Mouse (Mus musculus) frontal cortex, adult 2 months (tissue): ENCODE data around the gene Taf7l. TPM values are rescaled to one million over a fixed set of nuclear protein-coding genes. Genes with fewer than 3 reads are reported as not detected.

Experiments used
- DNase-seq, 2 experiments: peaks; one replicate each; pipeline ENCODE4 v3.0.0; 2022; ENCODE audit warnings: low spot score in 1 of 2; ENCODE audit errors: extremely low spot score in 1 of 2
- polyA plus RNA-seq: library from polyadenylated mRNA; depleted of rRNA; stranded (reverse); fragments of >200 nt; gene quantifications from 2 replicates; pipeline ENCODE4 v1.2.3, GENCODE M21; 2012; rRNA removed

Taf7l gene
- 0.11 and 0.46 TPM in 2 replicates for polyA plus RNA-seq

DNA sequence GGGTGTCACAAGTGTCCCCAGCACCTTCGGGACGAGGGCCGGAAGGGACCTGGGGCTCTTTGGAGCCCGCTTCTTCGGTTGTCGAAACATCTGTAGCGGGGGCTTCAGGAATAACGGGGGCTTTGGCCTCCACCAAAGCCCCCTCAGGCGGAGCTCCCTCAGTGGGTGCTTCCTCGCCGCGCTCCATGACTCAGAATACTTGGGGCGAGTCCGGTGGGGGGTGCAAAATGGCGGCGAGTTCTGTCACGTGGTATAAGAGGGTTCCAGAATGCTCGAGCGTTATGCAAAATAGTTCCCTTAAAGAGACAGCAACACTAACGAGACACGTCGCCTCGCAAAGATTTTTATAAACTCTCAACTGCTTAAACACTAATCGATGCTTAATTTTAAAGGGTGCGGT is at the start of gene Taf7l:
TSS of gene Taf7l (minus strand) at position 201 of the 400 bp plus-strand sequence.
- no peak for DNase-seq

DNA sequence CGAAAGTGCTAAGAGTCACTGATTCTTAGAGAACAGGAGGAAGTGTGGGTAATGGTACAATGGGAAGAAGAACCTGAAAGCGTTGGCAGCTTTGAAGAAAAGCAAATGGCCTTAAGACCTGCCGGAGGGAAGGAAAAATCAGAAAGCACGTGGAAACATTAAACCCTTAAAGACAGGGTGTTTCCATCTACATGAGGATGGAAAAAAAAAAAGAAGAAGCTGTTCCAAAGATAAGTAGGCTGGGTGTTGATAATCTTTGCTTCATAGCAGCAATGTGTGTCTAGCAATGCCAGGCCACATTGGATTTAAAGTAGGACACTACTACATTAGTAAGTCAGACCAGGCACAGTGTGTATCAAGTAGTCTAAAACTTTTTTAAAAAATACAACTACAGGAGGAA is 49.0 kb upstream of the Taf7l start:
- DNase-seq = no peak

DNA sequence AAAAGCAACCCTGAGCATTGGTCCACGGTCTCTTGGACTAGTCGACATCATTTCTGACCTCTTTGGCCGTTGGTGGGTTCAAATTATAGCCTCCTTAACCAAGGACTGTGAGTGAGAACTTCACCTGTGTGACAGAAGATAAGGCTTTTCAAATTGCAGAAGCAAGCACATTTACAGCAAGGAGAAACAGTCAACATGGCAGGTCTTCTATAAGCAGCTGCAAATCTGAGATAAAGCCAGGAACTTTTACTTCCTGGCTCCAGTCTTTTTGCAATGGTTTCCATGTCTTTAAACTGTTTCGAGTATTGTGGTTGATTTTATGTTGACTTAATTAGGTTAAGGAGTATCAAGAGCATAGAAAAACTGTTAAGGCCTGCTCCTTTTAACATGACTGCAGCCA is 47.5 kb upstream of the Taf7l start:
- no peak for DNase-seq

DNA sequence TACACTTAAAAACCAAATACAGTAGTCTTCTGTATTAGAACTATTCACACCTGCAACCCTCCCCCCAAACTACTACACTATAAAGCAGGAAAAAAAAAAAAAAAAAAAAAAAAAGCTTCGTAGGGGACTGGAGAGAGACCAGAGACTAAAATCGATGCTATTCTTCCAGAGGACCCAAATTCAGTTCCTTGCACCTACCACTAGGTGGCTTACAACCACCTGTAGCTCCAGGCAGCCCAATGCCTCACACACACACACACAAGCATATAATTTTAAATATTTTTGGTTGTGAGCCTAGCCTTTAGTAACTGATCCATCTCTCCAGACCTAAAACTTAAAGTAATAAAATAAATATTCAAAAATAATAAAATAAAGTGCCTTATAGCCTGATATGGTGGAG is 33.2 kb upstream of the Taf7l start:
- DNase-seq = no peak

DNA sequence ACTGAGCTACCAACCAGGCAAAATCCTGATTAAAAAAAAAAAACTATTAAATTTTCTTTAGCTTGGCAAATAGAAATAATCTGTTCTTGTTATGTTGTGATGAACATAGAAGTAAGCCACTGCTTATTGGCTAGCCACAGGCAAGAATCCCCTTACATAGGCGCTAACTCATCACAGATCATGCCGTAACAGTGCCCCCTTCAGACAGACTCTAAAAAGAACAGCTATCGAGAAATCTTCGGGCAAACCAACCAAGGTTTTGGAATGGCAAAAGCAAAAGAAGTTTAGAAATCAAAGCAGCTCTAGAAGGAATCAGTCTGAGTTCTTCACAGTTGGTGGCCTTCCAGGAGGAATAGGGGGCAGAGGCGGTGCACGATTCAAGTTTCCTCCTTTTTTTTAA is 31.7 kb upstream of the Taf7l start:
- DNase-seq = no peak

DNA sequence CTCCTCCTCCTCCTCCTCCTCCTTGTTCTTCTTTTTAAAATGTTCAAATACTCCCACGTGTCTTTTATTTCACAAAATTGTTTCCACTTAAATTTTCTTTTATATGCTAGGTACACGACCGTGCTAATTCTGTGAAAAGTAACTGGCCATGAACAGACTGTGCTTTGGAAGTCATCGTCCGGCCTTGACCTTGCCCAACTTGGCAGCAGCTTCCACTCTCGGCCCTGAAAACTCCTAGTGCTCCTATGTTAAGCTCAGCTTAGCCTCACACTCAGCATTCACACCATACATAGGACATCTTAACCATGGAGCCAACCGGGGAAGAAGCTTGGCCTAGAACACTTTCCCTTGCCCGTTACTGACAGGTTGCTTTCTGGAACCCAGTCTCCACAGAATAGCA is 24.4 kb upstream of the Taf7l start:
- no peak for DNase-seq

DNA sequence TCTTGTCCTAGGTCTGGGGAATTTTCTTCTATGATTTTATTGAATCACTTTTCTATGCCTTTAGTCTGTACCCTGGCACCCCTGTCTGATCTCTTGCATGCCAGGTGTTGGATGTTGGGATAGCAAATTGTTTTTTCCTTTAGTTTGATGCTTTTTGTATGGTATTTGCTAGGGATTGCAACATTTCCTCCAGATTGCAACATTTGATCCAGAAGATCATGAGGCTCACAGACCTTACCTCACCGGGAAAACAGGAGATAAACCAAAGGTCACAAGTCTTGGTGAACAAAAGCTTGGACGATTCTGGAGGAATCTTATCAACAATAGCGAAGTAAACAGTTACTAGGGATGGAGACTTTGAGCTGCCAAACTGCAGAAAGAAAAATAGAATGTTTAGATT is 5.4 kb upstream of the Taf7l start:
- DNase-seq = no peak

DNA sequence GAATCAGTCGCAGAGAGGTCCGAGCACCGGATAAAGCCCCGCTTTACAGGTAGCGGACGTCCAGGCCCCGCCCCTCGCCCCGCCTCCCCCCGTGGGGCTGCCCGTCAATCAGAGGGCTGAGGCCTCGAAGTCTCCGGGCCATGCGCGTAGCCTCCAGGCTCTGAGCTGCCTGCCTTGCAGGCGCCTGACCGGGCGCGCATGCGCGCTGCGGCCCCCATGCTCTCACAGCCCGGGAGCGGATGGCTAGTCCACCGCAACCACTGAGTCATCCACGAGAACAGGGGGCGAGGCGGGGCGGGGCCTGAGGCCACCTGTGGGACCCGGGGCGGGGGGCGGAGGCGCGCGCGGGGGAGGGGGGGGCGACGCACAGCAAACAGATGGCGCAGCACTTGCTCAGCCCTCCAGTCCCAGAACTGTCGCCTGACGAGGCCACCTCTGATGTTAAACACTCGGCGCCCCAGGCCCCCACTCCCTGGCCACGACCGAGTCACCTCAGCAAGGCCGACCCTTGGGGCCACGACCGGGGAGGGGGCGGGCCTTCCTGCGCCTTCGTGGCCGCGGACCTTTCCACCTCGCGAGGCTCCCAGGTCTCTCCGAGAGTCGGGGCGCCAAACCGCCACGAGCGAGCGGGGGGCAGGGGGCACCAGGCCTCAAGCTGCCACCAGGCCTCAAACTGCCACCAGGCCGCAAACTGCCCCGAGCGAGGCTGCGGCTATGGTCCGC is 1.1 kb downstream of the Taf7l start:
- DNase-seq = no peak

DNA sequence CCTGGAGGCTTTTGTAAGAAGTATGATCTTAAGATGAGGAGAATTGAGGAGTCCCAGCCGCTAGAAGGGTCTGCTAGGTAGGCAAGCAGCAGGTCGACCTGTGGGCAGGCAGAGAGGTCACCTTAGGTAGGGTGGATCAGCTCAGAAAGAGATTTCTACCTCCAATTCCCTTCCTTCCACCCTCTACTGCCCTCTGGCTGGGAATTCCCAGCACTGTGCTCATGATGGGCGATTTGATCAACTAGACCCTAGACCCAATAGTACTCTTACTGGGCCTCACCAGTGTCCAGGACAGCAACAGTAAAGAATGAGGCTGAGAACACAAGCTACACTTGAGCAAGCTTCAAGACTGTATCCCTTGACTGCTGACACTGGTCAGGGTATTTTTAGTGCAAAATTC is 49.0 kb downstream of the Taf7l start:
- no peak for DNase-seq

DNA sequence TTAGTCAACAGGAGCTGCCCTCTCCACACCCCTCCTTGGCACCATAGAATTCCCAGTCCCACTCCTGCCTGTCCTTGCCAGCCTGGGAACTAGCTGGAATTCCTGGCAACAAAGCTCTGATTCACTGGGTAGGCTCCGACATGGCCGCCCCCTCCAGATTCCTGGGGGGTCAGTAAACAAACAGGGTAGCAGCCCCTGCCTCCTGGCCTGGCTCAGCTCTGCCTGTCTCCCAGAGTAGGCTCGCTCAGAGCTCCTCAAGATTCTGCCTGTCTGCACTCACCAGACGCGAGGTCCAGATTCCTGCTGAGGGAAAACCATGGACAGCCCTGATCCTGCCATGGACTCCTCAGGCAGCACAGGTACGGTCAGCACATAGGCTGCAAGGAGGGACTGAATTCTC is 49.5 kb downstream of the Taf7l start:
- DNase-seq = no peak

DNA sequence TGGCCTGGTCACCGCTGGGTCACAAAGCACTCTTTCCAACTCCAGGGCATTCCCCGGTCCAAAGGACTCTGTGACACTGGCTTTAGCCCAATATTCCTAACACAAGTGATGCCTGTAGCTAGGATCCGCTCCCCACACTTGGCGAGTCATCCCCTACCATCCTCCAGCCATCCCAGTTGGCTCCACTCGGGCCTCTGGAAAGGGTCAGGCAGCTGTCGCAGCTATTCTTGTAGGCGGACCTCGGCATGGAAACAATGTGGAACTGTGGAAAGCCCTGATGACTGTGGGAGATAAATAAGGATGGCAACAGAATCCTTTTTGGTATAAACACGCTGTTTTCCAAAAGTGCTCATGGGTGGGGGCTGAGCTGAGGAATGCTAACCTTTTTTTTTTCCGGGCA is 50.5 kb downstream of the Taf7l start:
- no peak for DNase-seq

DNA sequence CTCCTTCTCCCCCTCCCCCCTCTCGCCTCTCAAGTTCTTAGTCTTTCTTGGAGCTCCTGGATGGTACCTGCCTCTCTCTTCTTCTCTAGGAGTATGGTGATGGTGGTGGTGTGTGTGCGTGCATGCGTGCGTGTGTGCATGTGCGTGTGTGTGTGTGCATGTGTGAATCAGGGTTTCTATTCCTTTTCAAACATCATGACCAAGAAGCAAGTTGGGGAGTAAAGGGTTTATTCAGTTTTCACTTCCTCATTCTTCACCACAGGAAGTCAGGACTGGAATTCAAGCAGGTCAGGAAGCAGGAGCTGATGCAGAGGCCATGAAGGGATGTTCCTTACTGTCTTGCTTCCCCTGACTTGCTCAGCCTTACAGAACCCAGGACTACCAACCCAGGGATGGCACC is 52.0 kb downstream of the Taf7l start:
- DNase-seq = no peak

DNA sequence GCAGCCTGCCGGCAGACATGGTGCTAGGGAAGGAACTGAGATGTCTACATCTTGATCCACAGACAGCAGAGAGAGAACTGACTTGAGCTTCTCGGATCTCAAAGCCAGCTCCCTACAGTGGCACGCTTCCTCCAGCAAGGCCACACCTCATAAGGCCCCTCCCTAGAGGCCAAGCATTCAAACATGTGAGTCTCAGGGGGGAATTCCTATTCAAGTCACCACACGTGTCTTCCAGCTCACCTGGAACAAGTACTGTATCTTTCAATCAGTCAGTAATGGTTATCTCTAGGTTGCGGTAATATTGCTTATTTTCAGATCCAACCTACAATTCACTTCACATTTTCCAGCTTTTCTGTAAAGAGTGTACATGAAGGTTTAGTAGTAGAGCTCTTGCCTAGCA is 56.2 kb downstream of the Taf7l start:
- no peak for DNase-seq

DNA sequence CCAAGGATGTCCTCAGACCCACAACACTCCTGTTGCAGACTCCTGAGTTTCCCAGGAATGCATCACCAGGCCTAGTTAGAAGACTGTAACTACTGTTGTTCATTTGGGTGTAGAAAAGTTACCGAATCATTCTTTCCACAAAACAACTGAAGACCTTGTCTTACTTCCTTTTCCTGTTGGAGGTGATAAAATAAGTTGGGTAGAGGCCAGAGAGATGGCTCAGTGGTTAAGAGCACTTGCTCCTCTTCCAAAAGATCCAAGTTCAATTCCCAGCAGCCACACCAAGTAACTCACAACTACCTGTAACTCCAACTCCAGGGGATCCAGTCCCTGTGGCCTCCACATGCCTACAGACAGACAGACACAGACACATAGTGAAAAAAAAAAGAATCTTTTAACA is 64.2 kb downstream of the Taf7l start:
- no peak for DNase-seq

Other genes starting within 250 kb of the Taf7l start
- gene Trmt2b, start 199.5 kb downstream of the Taf7l start, polyA plus RNA-seq = 11.1 and 11.5 TPM in 2 replicates
- gene Tmem35a, start 181.3 kb downstream of the Taf7l start, polyA plus RNA-seq = 79.8 and 80.7 TPM in 2 replicates
- gene Cenpi, start 168.4 kb downstream of the Taf7l start, polyA plus RNA-seq = 0.44 and 0.54 TPM in 2 replicates
- gene Drp2, start 71.9 kb downstream of the Taf7l start, polyA plus RNA-seq = 48.8 and 48.9 TPM in 2 replicates
- gene Timm8a1, start 65.4 kb upstream of the Taf7l start, polyA plus RNA-seq = 13.0 and 13.1 TPM in 2 replicates
- gene Btk, start 107.1 kb upstream of the Taf7l start, polyA plus RNA-seq = 0.76 and 1.3 TPM in 2 replicates
- gene Rpl36a, start 109.2 kb upstream of the Taf7l start, polyA plus RNA-seq = 453 and 529 TPM in 2 replicates
- 7.1 and 8.0 TPM in 2 replicates for gene Gla, start 124.6 kb upstream of the Taf7l start, polyA plus RNA-seq
- 112 and 121 TPM in 2 replicates for gene Hnrnph2, start 124.7 kb upstream of the Taf7l start, polyA plus RNA-seq
- gene Armcx4, start 210.0 kb upstream of the Taf7l start, polyA plus RNA-seq = 16.5 and 17.9 TPM in 2 replicates
- gene Armcx1, start 241.5 kb upstream of the Taf7l start, polyA plus RNA-seq = 67.5 and 81.6 TPM in 2 replicates